18 mouse cellular contexts compared by ENCODE assay signal in genomic region chr8:103072646-103073045, GRCm38 (mm10).
A peak's percentile ranks its signal among the peaks of the same experiment; 100 is the strongest.
DNase-seq lines count a peak whose midpoint lies in the region; ATAC-seq and TF ChIP-seq lines count a peak whose summit lies in the region.
"Had no signal": no experiment of that assay in that cellular context is flagged by ENCODE, and none has a peak within 500 bp of the region (broad histone marks: within the 10 kb centered on the region; RNA-seq: fewer than 3 reads in every experiment).

No protein-coding gene starts in this region.

- H3K9me3 ChIP-seq in hindbrain, embryonic 11.5 days (ENCODE audit: control insufficient read depth, low read length) = no peaks in the 10 kb centered on the region
- H3K9me3 ChIP-seq in hindbrain, postnatal 0 days (ENCODE audit: low read length) = no peaks in the 10 kb centered on the region
- no peaks in the 10 kb centered on the region for H3K9me3 ChIP-seq in forebrain, embryonic 11.5 days (ENCODE audit: control insufficient read depth, low read length)
- no peaks in the 10 kb centered on the region for H3K9me3 ChIP-seq in hindbrain, embryonic 13.5 days
- no peaks in the 10 kb centered on the region for H3K9me3 ChIP-seq in midbrain, embryonic 16.5 days (replicated peaks; ENCODE audit: control insufficient read depth, low read length, poor library complexity, severe bottlenecking)
- H3K9me3 ChIP-seq: hindbrain, embryonic 15.5 days; liver, embryonic 15.5 days had no signal

- 41% methylated on average over 1 of the region's 1 CpGs for WGBS in hindbrain, embryonic 11.5 days
- WGBS in hindbrain, postnatal 0 days = 28% methylated on average over 1 of the region's 1 CpGs
- WGBS in forebrain, embryonic 11.5 days = 41% methylated on average over 1 of the region's 1 CpGs
- WGBS in hindbrain, embryonic 13.5 days = 31% methylated on average over 1 of the region's 1 CpGs
- WGBS in midbrain, embryonic 16.5 days = 11% methylated on average over 1 of the region's 1 CpGs

- peak; percentile 90 for ATAC-seq in hindbrain, embryonic 11.5 days (ENCODE audit: low FRiP score)
- ATAC-seq in hindbrain, postnatal 0 days = no peak
- peak; percentile 90 for ATAC-seq in forebrain, embryonic 11.5 days (replicated peaks; ENCODE audit: low FRiP score)
- no peak for ATAC-seq in hindbrain, embryonic 13.5 days (ENCODE audit: low FRiP score)
- peak; percentile 88 for ATAC-seq in midbrain, embryonic 16.5 days
- ATAC-seq in monocyte, adult 5-6 weeks (replicated peaks; ENCODE audit: insufficient number of reproducible peaks, low FRiP score, low TSS enrichment, poor library complexity, severe bottlenecking) = no peak
- ATAC-seq: lung, postnatal 0 days had no signal

- H3K27ac ChIP-seq in hindbrain, embryonic 11.5 days (ENCODE audit: low read depth, low read length) = peak overlapping the region; percentile 51
- H3K27ac ChIP-seq in hindbrain, postnatal 0 days = no peak overlapping the region
- no peak overlapping the region for H3K27ac ChIP-seq in forebrain, embryonic 11.5 days (ENCODE audit: low read depth, low read length)
- 0 out of 2 replicates have a peak overlapping the region, but pooled peaks have one; percentile 8 for H3K27ac ChIP-seq in hindbrain, embryonic 13.5 days
- no peak overlapping the region for H3K27ac ChIP-seq in midbrain, embryonic 16.5 days (ENCODE audit: low read length)
- H3K27ac ChIP-seq: gastrocnemius, adult 2 months; hindbrain, embryonic 15.5 days; left cerebral cortex, adult 2 months; liver, embryonic 15.5 days had no signal

- no peak overlapping the region for H3K4me2 ChIP-seq in hindbrain, embryonic 11.5 days (replicated peaks; ENCODE audit: low read depth, low read length)
- H3K4me2 ChIP-seq in hindbrain, postnatal 0 days (ENCODE audit: low read depth, low read length) = no peak overlapping the region
- H3K4me2 ChIP-seq in forebrain, embryonic 11.5 days (ENCODE audit: low read depth, low read length, severe bottlenecking) = no peak overlapping the region
- no peak overlapping the region for H3K4me2 ChIP-seq in hindbrain, embryonic 13.5 days
- H3K4me2 ChIP-seq in midbrain, embryonic 16.5 days (ENCODE audit: low read length) = no peak overlapping the region
- H3K4me2 ChIP-seq: hindbrain, embryonic 15.5 days; liver, embryonic 15.5 days had no signal

- no peak for TF ChIP-seq CTCF in hindbrain, postnatal 0 days (IDR thresholded peaks at IDR 0.05; ENCODE audit: low read depth)

- no peaks in the 10 kb centered on the region for H3K4me1 ChIP-seq in hindbrain, embryonic 11.5 days (replicated peaks; ENCODE audit: control insufficient read depth, insufficient read depth, low read length)
- no peaks in the 10 kb centered on the region for H3K4me1 ChIP-seq in hindbrain, postnatal 0 days (ENCODE audit: insufficient read depth, low read length)
- peaks cover 3% of the 10 kb centered on the region; the same call in 1 of the 2 replicates for H3K4me1 ChIP-seq in forebrain, embryonic 11.5 days (replicated peaks; ENCODE audit: control insufficient read depth, insufficient read depth, low read length)
- peaks cover 6% of the 10 kb centered on the region for H3K4me1 ChIP-seq in hindbrain, embryonic 13.5 days (replicated peaks)
- H3K4me1 ChIP-seq in midbrain, embryonic 16.5 days (ENCODE audit: control insufficient read depth, insufficient read depth, low read length) = no peaks in the 10 kb centered on the region
- H3K4me1 ChIP-seq: hindbrain, embryonic 15.5 days; liver, embryonic 15.5 days had no signal

- no peak overlapping the region for H3K4me3 ChIP-seq in hindbrain, embryonic 11.5 days (ENCODE audit: low read depth, low read length)
- H3K4me3 ChIP-seq in hindbrain, postnatal 0 days (ENCODE audit: low read length) = no peak overlapping the region
- H3K4me3 ChIP-seq in forebrain, embryonic 11.5 days (ENCODE audit: low read depth, low read length) = no peak overlapping the region
- H3K4me3 ChIP-seq in hindbrain, embryonic 13.5 days = no peak overlapping the region
- no peak overlapping the region for H3K4me3 ChIP-seq in midbrain, embryonic 16.5 days (ENCODE audit: low read depth, low read length)
- H3K4me3 ChIP-seq: gastrocnemius, adult 2 months; hindbrain, embryonic 15.5 days; left cerebral cortex, adult 2 months; liver, embryonic 15.5 days had no signal

- H3K27me3 ChIP-seq in hindbrain, embryonic 11.5 days (ENCODE audit: control insufficient read depth, insufficient read depth, low read length) = no peaks in the 10 kb centered on the region
- no peaks in the 10 kb centered on the region for H3K27me3 ChIP-seq in hindbrain, postnatal 0 days (ENCODE audit: insufficient read depth, low read length)
- no peaks in the 10 kb centered on the region for H3K27me3 ChIP-seq in forebrain, embryonic 11.5 days (ENCODE audit: control insufficient read depth, insufficient read depth, low read length)
- H3K27me3 ChIP-seq in hindbrain, embryonic 13.5 days = no peaks in the 10 kb centered on the region
- no peaks in the 10 kb centered on the region for H3K27me3 ChIP-seq in midbrain, embryonic 16.5 days (ENCODE audit: control insufficient read depth, insufficient read depth, low read depth, low read length)
- H3K27me3 ChIP-seq: hindbrain, embryonic 15.5 days; liver, embryonic 15.5 days had no signal

- peak; percentile 45 for DNase-seq in hindbrain, embryonic 11.5 days (ENCODE audit: low spot score)
- DNase-seq in hindbrain, postnatal 0 days (ENCODE audit: low spot score) = no peak
- DNase-seq in forebrain, embryonic 11.5 days (ENCODE audit: low spot score) = no peak
- DNase-seq in kidney, postnatal 14 days = no peak
- no peak for DNase-seq in thymus, postnatal 0 days (ENCODE audit: low spot score)
- DNase-seq: cerebellum, postnatal 14 days; gastrocnemius, adult 2 months; kidney, adult 11 months; kidney, postnatal 10 days; right cerebral cortex, postnatal 25 days; thymus, postnatal 36 days had no signal

- H3K9ac ChIP-seq in hindbrain, embryonic 11.5 days (ENCODE audit: low read depth, low read length) = no peak overlapping the region
- H3K9ac ChIP-seq in hindbrain, postnatal 0 days (replicated peaks; ENCODE audit: low read length) = no peak overlapping the region
- H3K9ac ChIP-seq in forebrain, embryonic 11.5 days (ENCODE audit: low read length) = no peak overlapping the region
- no peak overlapping the region for H3K9ac ChIP-seq in hindbrain, embryonic 13.5 days
- H3K9ac ChIP-seq in midbrain, embryonic 16.5 days (ENCODE audit: low read depth, low read length) = no peak overlapping the region
- H3K9ac ChIP-seq: hindbrain, embryonic 15.5 days; liver, embryonic 15.5 days had no signal

- no peaks in the 10 kb centered on the region for H3K36me3 ChIP-seq in hindbrain, embryonic 11.5 days (ENCODE audit: control insufficient read depth, insufficient read depth, low read length)
- H3K36me3 ChIP-seq in hindbrain, postnatal 0 days (ENCODE audit: insufficient read depth, low read length) = no peaks in the 10 kb centered on the region
- H3K36me3 ChIP-seq in forebrain, embryonic 11.5 days (ENCODE audit: control insufficient read depth, insufficient read depth, low read length) = no peaks in the 10 kb centered on the region
- no peaks in the 10 kb centered on the region for H3K36me3 ChIP-seq in hindbrain, embryonic 13.5 days
- H3K36me3 ChIP-seq in midbrain, embryonic 16.5 days (ENCODE audit: control insufficient read depth, insufficient read depth, low read length) = no peaks in the 10 kb centered on the region
- H3K36me3 ChIP-seq: hindbrain, embryonic 15.5 days; liver, embryonic 15.5 days had no signal

Comparison
In these comparisons a context has a peak if more than half of its experiments do, and no peak if none do; other contexts are left out.
1. ATAC-seq: peak in hindbrain, embryonic 11.5 days (single experiment), forebrain, embryonic 11.5 days (single experiment) and midbrain, embryonic 16.5 days (single experiment); none in hindbrain, postnatal 0 days (single experiment), hindbrain, embryonic 13.5 days (single experiment) and monocyte, adult 5-6 weeks (single experiment).
2. H3K27ac ChIP-seq: peak in hindbrain, embryonic 11.5 days (single experiment) and hindbrain, embryonic 13.5 days (single experiment); none in hindbrain, postnatal 0 days (single experiment), forebrain, embryonic 11.5 days (single experiment) and midbrain, embryonic 16.5 days (single experiment).